Mouse (Mus musculus): ENCODE data around the gene Gm1604a.
"Not testable (repeated sequence)": the region's sequence is repeated elsewhere in the genome, so short reads cannot be mapped to it uniquely, and the experiment has no call there.

- not testable (repeated sequence) for TF ChIP-seq CTCF, POLR2A (IDR thresholded peaks at IDR 0.05; ENCODE audit: extremely low read depth, insufficient read depth, low read length)
Measured at GRCm38 (mm10) chr17:7025764-7026346, 487 bp downstream of the Gm1604a start.

All from cortical plate, adult 2 months (tissue).